Mouse (Mus musculus) frontal cortex, postnatal 25 days (tissue): ENCODE results near the gene Stac2.

Source experiments
- DNase-seq, 2 experiments: peaks; one replicate each; pipeline ENCODE4 v3.0.0; 2022; ENCODE audit warnings: low spot score in 2 of 2

The Stac2 gene

GRCm38 (mm10) chr11:98021565-98022252 is 31.6 kb downstream of the Stac2 start:
- no peak for DNase-seq

GRCm38 (mm10) chr11:98021118-98021517 is 32.1 kb downstream of the Stac2 start:
- no peak for DNase-seq

- DNase-seq, result no peak
Measured at GRCm38 (mm10) chr11:98020710-98021109, 32.6 kb downstream of the Stac2 start.

- no peak for DNase-seq
Measured at GRCm38 (mm10) chr11:98019883-98020610, 33.2 kb downstream of the Stac2 start.

GRCm38 (mm10) chr11:98018858-98019641 is 34.2 kb downstream of the Stac2 start:
- no peak for DNase-seq

- DNase-seq, result no peak
Measured at GRCm38 (mm10) chr11:98018222-98018621, 35.0 kb downstream of the Stac2 start.

- DNase-seq, result no peak
Measured at GRCm38 (mm10) chr11:98016824-98017223, 36.4 kb downstream of the Stac2 start.

- DNase-seq, result no peak
Measured at GRCm38 (mm10) chr11:98016177-98016576, 37.1 kb downstream of the Stac2 start.

- no peak for DNase-seq
Measured at GRCm38 (mm10) chr11:98012831-98013230, 40.4 kb downstream of the Stac2 start.

GRCm38 (mm10) chr11:98011716-98012115 is 41.5 kb downstream of the Stac2 start:
- no peak for DNase-seq

- no peak for DNase-seq
Measured at GRCm38 (mm10) chr11:98008087-98008486, 45.2 kb downstream of the Stac2 start.

- no peak for DNase-seq
Measured at GRCm38 (mm10) chr11:98005686-98006085, 47.6 kb downstream of the Stac2 start.

- no peak for DNase-seq
Measured at GRCm38 (mm10) chr11:98005076-98005475, 48.2 kb downstream of the Stac2 start.

GRCm38 (mm10) chr11:98004161-98004560 is 49.1 kb downstream of the Stac2 start:
- no peak for DNase-seq

GRCm38 (mm10) chr11:98003171-98003671 is 50.0 kb downstream of the Stac2 start:
- no peak for DNase-seq

- no peak for DNase-seq
Measured at GRCm38 (mm10) chr11:98002627-98003026, 50.6 kb downstream of the Stac2 start.

GRCm38 (mm10) chr11:98001986-98002385 is 51.3 kb downstream of the Stac2 start:
- no peak for DNase-seq

GRCm38 (mm10) chr11:98001351-98001824 is 51.9 kb downstream of the Stac2 start:
- DNase-seq, result no peak

GRCm38 (mm10) chr11:98000378-98001140 is 52.7 kb downstream of the Stac2 start:
- DNase-seq, result no peak

GRCm38 (mm10) chr11:97999748-98000147 is 53.5 kb downstream of the Stac2 start:
- no peak for DNase-seq

GRCm38 (mm10) chr11:97998898-97999608 is 54.2 kb downstream of the Stac2 start:
- peak in 1 of 2 experiments; percentile 46 for DNase-seq
